Mouse (Mus musculus) midbrain, embryonic 10.5 days (tissue): ENCODE results near the gene Nfia. TPM values are rescaled to one million over a fixed set of nuclear protein-coding genes. Genes with fewer than 3 reads are reported as not detected.

ENCODE experiments used
- DNase-seq: peaks from one replicate; pipeline ENCODE4 v3.0.0-alpha.2; 2017; ENCODE audit warnings: low spot score
- H3K27ac ChIP-seq: fragments of 300-500 bp; sonication (generic); replicated peaks from 2 replicates; pipeline ENCODE4 v1.5.1; 2016; ENCODE audit warnings: mild to moderate bottlenecking
- H3K27me3 ChIP-seq: fragments of 300-500 bp; sonication (generic); 2 replicates; pipeline ENCODE4 v1.6.1; 2016; ENCODE audit warnings: low read depth, mild to moderate bottlenecking; ENCODE audit not compliant: poor library complexity, severe bottlenecking
- H3K36me3 ChIP-seq: fragments of 300-500 bp; sonication (generic); 2 replicates; pipeline ENCODE4 v1.6.1; 2016; ENCODE audit warnings: mild to moderate bottlenecking, moderate library complexity
- H3K4me1 ChIP-seq: fragments of 300-500 bp; sonication (generic); 2 replicates; pipeline ENCODE4 v1.6.1; 2016
- H3K4me3 ChIP-seq: fragments of 300-500 bp; sonication (generic); 2 replicates; pipeline ENCODE4 v1.5.1; 2016; ENCODE audit warnings: mild to moderate bottlenecking, moderate library complexity
- H3K9me3 ChIP-seq: fragments of 300-500 bp; sonication (generic); replicated peaks from 2 replicates; pipeline ENCODE4 v1.6.1; 2016; ENCODE audit warnings: mild to moderate bottlenecking
- WGBS: fragments of 180-500 bp; shearing (Covaris S2); methylation state at CpG from one replicate; pipeline ENCODE4 v1.1.7; 2016; 5-methylcytosine and 5-hydroxymethylcytosine counted together
- polyA plus RNA-seq: library from polyadenylated mRNA; unstranded; fragments of >200 nt; fragmentation: Nextera tagmentation; extraction: Ambion mirVana; gene quantifications from 2 replicates; pipeline ENCODE4 v1.2.1, GENCODE M21; 2016

Gene Nfia
- polyA plus RNA-seq, 1 experiment from 2014 or later = 5.9 TPM

DNA sequence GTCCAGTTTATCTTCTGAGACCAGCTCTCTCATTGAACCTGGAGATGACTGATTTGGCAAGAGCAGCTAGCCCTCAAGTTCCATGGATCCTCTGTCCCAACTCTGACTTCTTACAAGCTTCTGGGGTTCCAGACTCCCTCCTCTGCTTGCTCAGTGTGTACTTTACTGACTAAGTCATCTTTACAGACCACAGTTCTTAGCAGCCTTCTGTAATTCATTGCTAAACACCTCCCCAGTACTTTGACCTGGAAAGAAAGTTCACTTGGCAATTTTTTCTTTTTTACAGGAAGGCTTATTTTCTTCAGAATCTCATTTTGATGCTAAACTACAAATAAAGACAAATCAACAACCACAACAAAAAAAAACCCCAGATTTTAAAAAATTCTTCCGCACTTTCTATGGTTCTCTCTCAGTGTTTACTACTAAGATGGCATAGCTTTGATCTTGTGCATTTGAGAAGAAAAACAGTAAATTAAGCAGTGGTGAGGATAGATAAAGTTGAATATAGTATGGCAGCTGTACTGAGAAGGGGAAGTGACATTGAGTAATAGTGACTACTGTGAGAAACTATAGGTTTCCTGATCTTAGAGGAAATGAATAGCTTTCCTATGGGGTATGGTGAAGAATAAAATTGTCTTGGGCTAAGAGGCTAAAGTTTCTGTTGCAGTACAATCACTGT is 213.7 kb downstream of the Nfia start:
- peaks cover 23% of the 10 kb centered on the region for H3K4me1 ChIP-seq
- H3K4me3 ChIP-seq = no peak overlapping the region
- WGBS = 97% methylated on average over 1 of the region's 1 CpGs
- DNase-seq = no peak
- H3K27ac ChIP-seq = no peak overlapping the region
- H3K27me3 ChIP-seq = peaks cover 72% of the 10 kb centered on the region
- H3K36me3 ChIP-seq = no peaks in the 10 kb centered on the region
- no peaks in the 10 kb centered on the region for H3K9me3 ChIP-seq

DNA sequence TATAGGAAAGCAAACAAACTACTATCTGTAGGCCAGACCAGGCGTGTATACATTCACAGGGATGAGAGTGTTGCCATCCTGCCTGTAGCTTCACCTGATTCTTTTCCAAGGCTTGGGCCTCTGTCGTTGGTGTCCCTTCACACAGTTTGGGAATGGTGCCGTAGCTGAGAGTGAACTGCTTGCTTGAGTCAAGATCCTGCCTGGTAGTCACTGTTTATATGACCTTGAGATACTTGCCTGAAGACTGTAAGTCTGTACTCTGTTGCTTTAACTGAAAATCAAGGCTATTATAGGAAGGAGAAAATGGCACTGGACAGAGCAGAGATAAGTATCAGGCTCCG is 214.2 kb downstream of the Nfia start:
- no peaks in the 10 kb centered on the region for H3K36me3 ChIP-seq
- DNase-seq = no peak
- H3K4me1 ChIP-seq = peaks cover 28% of the 10 kb centered on the region
- 90% methylated on average over 4 of the region's 4 CpGs for WGBS
- H3K27ac ChIP-seq = no peak overlapping the region
- peaks cover 76% of the 10 kb centered on the region for H3K27me3 ChIP-seq
- H3K9me3 ChIP-seq = no peaks in the 10 kb centered on the region
- H3K4me3 ChIP-seq = no peak overlapping the region

DNA sequence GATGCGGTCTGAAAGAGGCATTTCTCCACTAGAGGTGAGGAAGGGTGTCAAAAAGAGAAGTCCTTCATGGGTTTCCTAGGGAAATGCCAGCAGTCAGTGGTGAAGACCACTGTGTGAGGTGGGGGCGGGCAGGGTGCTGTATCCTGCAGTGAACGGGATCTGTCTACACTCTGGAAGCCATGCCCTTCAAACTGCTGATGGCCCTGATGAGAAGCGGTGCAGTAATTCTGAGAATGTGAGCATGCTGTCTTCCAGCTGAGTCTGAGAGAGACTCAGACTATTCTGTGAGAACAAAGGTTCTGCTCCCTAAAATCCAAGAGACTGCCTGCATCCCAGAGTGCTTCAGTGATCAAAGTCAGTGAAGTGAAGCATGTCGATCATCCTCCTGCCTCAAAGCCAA is 216.2 kb downstream of the Nfia start:
- WGBS = 27% methylated on average over 5 of the region's 5 CpGs
- Histone ChIP-seq H3K4me3 (no peak overlapping the region), H3K36me3 (no peaks in the 10 kb centered on the region), H3K27me3 (peaks cover 91% of the 10 kb centered on the region), H3K9me3 (no peaks in the 10 kb centered on the region), H3K4me1 (peaks cover 41% of the 10 kb centered on the region), H3K27ac (0 out of 2 replicates have a peak overlapping the region, but pooled peaks have one; percentile 17)
- no peak for DNase-seq

DNA sequence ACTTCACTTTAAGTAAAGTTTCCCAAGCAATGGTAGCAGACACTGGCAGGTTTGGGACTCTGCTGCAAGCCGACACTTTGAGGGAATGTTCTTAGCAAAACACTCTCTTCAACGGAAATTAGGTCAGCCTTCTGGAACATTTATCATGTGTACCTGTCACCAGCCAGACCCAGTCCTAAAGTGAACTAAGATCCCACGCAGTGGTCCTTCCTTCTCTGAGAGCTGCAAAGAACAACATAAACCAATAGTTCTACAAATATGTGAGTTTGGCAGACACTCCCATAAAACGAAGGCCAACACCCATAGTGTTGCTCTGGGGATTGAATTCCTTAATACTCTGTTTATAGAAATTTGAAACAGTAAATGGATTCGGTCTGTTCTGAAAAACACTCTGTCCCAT is 217.9 kb downstream of the Nfia start:
- WGBS = 83% methylated on average over 5 of the region's 5 CpGs
- Histone ChIP-seq H3K4me3 (no peak overlapping the region), H3K9me3 (no peaks in the 10 kb centered on the region), H3K27ac (no peak overlapping the region), H3K27me3 (peaks cover 91% of the 10 kb centered on the region), H3K36me3 (no peaks in the 10 kb centered on the region), H3K4me1 (peaks cover 41% of the 10 kb centered on the region)
- no peak for DNase-seq

- H3K36me3 ChIP-seq = no peaks in the 10 kb centered on the region
- H3K4me1 ChIP-seq = peaks cover 41% of the 10 kb centered on the region
- H3K9me3 ChIP-seq = no peaks in the 10 kb centered on the region
- H3K4me3 ChIP-seq = no peak overlapping the region
- DNase-seq = no peak
- no peak overlapping the region for H3K27ac ChIP-seq
- H3K27me3 ChIP-seq = peaks cover 91% of the 10 kb centered on the region
- 82% methylated on average over 11 of the region's 11 CpGs for WGBS
Observed at GRCm38 (mm10) chr4:97991395-97991794, 218.9 kb downstream of the Nfia start.

DNA sequence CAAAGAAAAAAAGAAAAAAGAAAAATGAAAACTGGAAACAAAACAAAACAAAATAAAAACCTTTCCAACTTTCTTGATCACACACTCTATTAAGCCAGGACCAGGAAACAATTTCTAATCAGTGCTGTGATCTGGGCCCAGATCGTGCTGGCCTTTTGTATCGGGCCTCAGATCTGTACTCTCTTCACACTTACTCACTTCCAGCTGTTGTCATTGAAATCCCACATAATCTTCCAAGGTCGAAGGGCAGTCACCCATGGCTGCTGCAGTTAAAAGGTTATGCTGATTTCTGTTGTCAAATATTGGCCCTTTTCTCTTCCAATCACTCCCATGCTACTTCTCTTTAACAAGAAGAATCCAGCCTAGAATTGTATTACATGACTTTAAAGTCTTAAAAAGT is 219.3 kb downstream of the Nfia start:
- peak; percentile 35 for DNase-seq
- Histone ChIP-seq H3K9me3 (no peaks in the 10 kb centered on the region), H3K27ac (no peak overlapping the region), H3K4me3 (no peak overlapping the region), H3K27me3 (peaks cover 91% of the 10 kb centered on the region), H3K36me3 (no peaks in the 10 kb centered on the region), H3K4me1 (peaks cover 41% of the 10 kb centered on the region)
- WGBS = 12% methylated on average over 3 of the region's 3 CpGs

DNA sequence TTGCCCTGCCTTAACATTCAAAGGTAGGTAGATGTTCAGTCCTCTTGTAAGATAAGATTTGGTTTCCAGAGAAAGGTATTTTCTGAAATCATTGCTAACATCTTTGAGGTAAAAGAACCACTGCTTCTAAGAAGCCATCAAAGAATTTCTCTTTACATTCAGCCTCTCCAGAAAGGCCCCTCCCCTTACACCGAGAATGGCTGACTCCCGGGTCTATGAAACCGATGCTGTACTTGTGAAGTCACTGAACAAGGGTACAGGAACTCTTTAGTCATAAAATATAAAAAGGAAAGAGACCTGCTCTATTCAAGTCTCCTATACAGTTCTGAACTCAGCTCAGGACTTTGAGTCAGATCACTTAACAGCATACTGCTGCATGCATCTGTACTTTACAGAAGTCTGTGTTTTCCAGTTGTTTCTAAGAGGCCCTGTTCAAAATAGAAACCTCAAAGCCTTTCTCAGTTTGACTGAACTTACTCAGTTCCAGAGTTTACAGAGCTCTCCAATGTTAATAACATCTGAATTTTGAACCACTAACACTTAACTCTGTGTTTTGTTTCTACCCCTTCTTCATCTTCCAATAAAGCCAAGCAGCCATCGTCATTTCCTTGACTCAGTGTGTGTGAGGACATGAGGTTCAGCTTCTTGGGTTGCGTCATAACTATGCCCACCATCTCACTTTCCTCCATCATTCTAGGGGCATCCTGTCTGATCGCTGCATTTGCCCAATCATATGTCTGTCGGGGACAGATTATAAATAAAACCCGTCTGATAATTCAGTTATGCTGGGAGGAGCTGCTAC is 223.6 kb downstream of the Nfia start:
- no peaks in the 10 kb centered on the region for H3K9me3 ChIP-seq
- WGBS = 92% methylated on average over 8 of the region's 8 CpGs
- no peak for DNase-seq
- peaks cover 19% of the 10 kb centered on the region for H3K4me1 ChIP-seq
- H3K27me3 ChIP-seq = peaks cover 85% of the 10 kb centered on the region
- H3K4me3 ChIP-seq = no peak overlapping the region
- no peaks in the 10 kb centered on the region for H3K36me3 ChIP-seq
- no peak overlapping the region for H3K27ac ChIP-seq

- no peak overlapping the region for H3K27ac ChIP-seq
- peaks cover 7% of the 10 kb centered on the region for H3K4me1 ChIP-seq
- no peak overlapping the region for H3K4me3 ChIP-seq
- 90% methylated on average over 11 of the region's 11 CpGs for WGBS
- no peaks in the 10 kb centered on the region for H3K9me3 ChIP-seq
- peaks cover 91% of the 10 kb centered on the region for H3K27me3 ChIP-seq
- no peaks in the 10 kb centered on the region for H3K36me3 ChIP-seq
- DNase-seq = no peak
Observed at GRCm38 (mm10) chr4:97997151-97997817, 224.8 kb downstream of the Nfia start.

- H3K27me3 ChIP-seq = peaks cover 62% of the 10 kb centered on the region
- H3K36me3 ChIP-seq = no peaks in the 10 kb centered on the region
- H3K4me3 ChIP-seq = no peak overlapping the region
- H3K9me3 ChIP-seq = no peaks in the 10 kb centered on the region
- H3K27ac ChIP-seq = no peak overlapping the region
- DNase-seq = no peak
- WGBS = 93% methylated on average over 5 of the region's 5 CpGs
- H3K4me1 ChIP-seq = peaks cover 27% of the 10 kb centered on the region
Observed at GRCm38 (mm10) chr4:98002206-98002605, 229.7 kb downstream of the Nfia start.

GRCm38 (mm10) chr4:98003323-98004107 is 231.0 kb downstream of the Nfia start:
- peak; percentile 33 for DNase-seq
- Histone ChIP-seq H3K36me3 (no peaks in the 10 kb centered on the region), H3K27ac (peak overlapping the region; percentile 80), H3K4me1 (peaks cover 27% of the 10 kb centered on the region), H3K27me3 (peaks cover 49% of the 10 kb centered on the region), H3K9me3 (no peaks in the 10 kb centered on the region), H3K4me3 (no peak overlapping the region)
- 21% methylated on average over 12 of the region's 12 CpGs for WGBS

DNA sequence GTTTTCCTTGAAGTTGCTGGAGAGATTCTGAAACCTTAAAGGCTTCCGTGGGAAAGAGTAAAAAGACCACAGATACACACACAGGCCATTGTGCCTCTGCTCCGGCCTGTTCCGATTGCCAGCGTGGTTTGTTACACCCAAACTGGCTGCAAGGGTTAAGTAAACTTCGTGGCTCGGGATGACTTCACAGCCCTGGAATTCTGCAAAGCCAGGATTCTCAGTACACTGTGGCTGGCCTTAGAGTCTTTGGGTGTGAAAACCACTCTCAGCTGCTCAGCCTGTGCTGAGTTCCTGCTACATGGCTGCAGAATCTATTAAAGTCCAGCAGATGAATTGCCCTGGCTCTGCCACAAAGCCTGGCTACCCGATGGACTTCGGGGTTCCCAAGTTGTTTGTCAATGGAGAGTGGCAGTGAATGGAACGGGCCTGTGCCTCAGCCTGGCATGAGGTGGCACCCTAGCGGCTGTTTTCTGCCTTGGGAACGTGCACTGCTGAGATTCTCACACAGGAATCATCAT is 231.6 kb downstream of the Nfia start:
- H3K27me3 ChIP-seq = peaks cover 43% of the 10 kb centered on the region
- H3K4me1 ChIP-seq = peaks cover 30% of the 10 kb centered on the region
- H3K4me3 ChIP-seq = no peak overlapping the region
- no peaks in the 10 kb centered on the region for H3K9me3 ChIP-seq
- WGBS = 16% methylated on average over 11 of the region's 11 CpGs
- peak; percentile 52 for DNase-seq
- H3K27ac ChIP-seq = peak overlapping the region; percentile 80
- no peaks in the 10 kb centered on the region for H3K36me3 ChIP-seq

- H3K36me3 ChIP-seq = no peaks in the 10 kb centered on the region
- peaks cover 30% of the 10 kb centered on the region for H3K4me1 ChIP-seq
- DNase-seq = no peak
- no peak overlapping the region for H3K4me3 ChIP-seq
- peaks cover 40% of the 10 kb centered on the region for H3K27me3 ChIP-seq
- H3K9me3 ChIP-seq = no peaks in the 10 kb centered on the region
- peak overlapping the region; percentile 80 for H3K27ac ChIP-seq
- 71% methylated on average over 6 of the region's 6 CpGs for WGBS
Observed at GRCm38 (mm10) chr4:98004986-98005385, 232.5 kb downstream of the Nfia start.
